Mouse (Mus musculus): ENCODE measurements around the gene Kif13a.

The Kif13a gene

DNA sequence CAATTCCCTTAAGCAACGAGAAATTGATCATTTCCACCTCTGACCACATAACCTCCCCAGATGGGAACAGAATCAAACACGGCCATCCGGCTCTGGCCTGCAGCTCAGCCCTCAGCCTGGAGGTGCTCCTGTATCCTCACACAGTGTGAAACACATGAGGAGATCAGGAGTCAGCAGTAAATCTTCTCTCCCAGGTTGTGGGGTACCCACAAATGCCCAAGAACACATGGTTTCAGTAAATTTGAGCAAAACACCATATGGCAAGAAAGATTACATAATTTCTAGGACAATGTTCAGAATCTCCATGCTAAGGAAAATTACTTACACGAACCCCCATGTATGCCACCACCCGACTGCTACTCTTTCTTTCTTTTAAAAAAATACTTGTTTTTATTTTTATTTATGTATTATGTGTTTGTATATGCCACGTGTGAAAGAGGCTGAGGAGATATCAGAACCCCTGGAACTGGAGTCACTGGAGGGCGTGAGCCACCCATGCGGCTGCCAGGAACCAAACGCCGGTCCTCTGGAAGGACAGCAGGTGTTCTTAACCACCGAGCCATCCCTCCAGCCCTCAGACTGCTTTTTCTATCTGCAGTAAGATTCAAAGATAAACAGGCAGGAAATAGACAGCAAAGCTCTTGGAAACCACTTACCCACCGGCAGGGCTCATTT is 85.0 kb downstream of the Kif13a start:
- no peak for DNase-seq (ENCODE audit: low read depth, low spot score)
- Histone ChIP-seq H3K27me3 (ENCODE audit: control insufficient read depth, insufficient read depth, low read length, poor library complexity, severe bottlenecking) (no peaks in the 10 kb centered on the region), H3K36me3 (ENCODE audit: control insufficient read depth, insufficient read depth, low read length, poor library complexity, severe bottlenecking) (no peaks in the 10 kb centered on the region)

DNA sequence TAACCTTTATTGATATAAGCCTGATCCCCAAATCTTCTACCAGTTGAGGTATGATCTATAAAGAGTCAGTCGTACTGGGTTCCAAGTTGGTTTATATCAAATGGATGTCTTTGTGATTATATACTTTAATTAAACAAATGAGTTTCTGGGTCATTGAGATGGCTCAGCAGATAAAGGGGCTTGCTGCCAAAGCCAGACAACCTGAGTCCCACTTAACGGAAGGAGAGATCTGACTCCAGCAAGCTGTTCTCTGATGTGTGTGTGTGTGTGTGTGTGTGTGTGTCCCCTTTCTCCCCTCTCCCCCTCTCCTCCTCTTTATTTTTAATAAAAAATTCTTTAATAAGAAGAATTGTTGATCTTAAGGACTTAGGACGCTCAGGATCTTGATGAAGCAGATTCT is 86.0 kb downstream of the Kif13a start:
- DNase-seq (ENCODE audit: low read depth, low spot score) = no peak
- H3K36me3 ChIP-seq (ENCODE audit: control insufficient read depth, insufficient read depth, low read length, poor library complexity, severe bottlenecking) = no peaks in the 10 kb centered on the region
- H3K27me3 ChIP-seq (ENCODE audit: control insufficient read depth, insufficient read depth, low read length, poor library complexity, severe bottlenecking) = no peaks in the 10 kb centered on the region

DNA sequence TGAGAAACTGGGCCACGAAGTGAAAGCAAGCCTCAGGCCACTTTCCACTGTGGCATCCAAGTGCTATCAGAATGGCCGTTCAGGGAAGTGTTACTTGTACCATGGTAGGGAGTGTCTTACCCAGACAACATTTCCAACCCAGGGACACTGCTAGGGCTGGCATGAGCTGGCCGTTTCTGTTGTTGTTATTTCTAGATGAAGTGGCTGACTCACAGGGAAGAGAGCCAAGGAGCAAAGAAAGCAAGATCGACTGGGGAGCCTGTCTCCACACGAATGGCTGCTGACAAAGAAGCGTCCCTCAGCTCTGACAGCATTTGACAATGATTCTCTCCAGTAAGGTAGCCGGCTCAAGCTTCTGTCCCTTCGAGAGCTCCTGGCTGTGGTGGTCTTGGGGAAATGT is 87.5 kb downstream of the Kif13a start:
- DNase-seq (ENCODE audit: low read depth, low spot score) = no peak
- H3K36me3 ChIP-seq (ENCODE audit: control insufficient read depth, insufficient read depth, low read length, poor library complexity, severe bottlenecking) = no peaks in the 10 kb centered on the region

DNA sequence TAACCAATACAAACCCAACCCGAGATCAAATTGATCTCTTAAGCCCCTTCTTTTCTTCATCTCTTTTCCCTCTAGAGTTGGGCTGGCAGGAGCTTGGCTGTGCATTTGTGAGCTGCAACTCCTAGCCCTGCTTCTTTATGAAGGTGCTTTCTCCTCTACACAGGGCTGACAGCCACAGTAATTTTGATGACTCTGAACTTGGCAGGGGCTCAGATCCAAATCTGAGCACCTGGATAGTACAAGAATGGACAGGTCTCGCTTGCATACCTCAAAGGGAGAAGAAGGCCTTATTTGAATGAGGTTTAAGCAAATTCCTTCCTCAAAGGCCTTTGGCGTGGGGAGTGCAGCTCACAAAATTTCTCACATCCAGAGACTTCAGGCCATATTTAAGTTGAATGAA is 88.0 kb downstream of the Kif13a start:
- Histone ChIP-seq H3K27me3 (ENCODE audit: control insufficient read depth, insufficient read depth, low read length, poor library complexity, severe bottlenecking) (no peaks in the 10 kb centered on the region), H3K36me3 (ENCODE audit: control insufficient read depth, insufficient read depth, low read length, poor library complexity, severe bottlenecking) (no peaks in the 10 kb centered on the region)
- no peak for DNase-seq (ENCODE audit: low read depth, low spot score)

More for the DNA sequence above, 87.5 kb downstream of the Kif13a start:
- no peaks in the 10 kb centered on the region for H3K27me3 ChIP-seq (ENCODE audit: control insufficient read depth, insufficient read depth, low read length, poor library complexity, severe bottlenecking)

DNA sequence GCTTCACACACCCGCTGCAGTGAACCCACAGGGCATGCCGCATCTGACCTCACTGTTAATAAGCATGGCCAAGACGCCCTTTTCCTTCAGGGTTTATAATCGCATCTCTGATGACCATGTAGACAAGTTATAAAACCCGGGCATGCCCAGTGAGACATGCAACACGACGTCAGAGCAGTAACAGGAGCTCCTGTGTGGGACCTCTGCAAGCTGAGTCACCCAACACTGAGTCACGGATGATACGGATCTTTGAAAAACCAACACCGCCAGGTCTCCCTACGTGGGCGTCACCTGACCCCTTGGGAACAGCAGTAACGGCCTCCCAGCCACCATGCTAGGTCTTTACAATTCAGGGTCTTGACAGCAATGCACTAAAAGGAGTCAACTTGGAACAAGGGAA is 89.0 kb downstream of the Kif13a start:
- DNase-seq (ENCODE audit: low read depth, low spot score) = no peak
- Histone ChIP-seq H3K36me3 (ENCODE audit: control insufficient read depth, insufficient read depth, low read length, poor library complexity, severe bottlenecking) (no peaks in the 10 kb centered on the region), H3K27me3 (ENCODE audit: control insufficient read depth, insufficient read depth, low read length, poor library complexity, severe bottlenecking) (no peaks in the 10 kb centered on the region)

DNA sequence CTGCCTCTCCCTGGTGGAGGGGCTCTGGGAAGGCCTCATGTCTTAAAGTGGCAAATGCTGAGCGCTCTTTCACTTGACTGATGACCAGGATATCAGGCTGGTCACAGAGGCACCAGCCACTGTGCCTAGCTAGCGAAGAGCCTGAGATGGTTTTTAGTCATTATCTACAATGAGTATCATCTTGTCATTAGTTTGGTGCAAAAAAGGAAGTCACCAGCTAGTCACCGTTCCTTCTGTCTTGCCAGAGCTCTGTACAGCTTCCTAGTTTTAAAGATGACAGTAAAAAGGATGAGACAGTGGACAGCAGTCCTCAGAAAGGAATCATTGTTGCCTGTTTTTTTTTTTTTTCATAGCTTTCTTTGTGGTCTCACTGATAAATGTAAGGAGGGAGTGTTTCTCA is 90.4 kb downstream of the Kif13a start:
- no peaks in the 10 kb centered on the region for H3K36me3 ChIP-seq (ENCODE audit: control insufficient read depth, insufficient read depth, low read length, poor library complexity, severe bottlenecking)
- H3K27me3 ChIP-seq (ENCODE audit: control insufficient read depth, insufficient read depth, low read length, poor library complexity, severe bottlenecking) = no peaks in the 10 kb centered on the region
- DNase-seq (ENCODE audit: low read depth, low spot score) = no peak

DNA sequence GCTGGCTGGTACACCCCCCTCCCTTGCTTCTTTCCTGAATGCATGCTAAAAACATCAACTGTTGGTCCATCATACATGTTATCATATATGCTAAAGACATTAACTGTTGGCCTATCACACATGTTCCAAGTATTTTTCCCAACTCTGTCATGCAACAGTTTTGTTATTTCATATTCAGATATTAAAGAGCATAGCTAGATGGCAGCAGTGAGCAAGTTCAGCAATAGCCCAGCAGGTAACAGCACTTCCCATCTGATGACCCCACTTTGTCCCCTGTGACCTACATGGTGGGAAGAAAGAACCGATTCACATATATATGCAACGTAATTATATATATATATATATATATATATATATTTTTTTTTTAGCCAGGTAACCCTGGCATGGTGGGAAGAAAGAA is 91.1 kb downstream of the Kif13a start:
- peak; percentile 29 for DNase-seq (ENCODE audit: low read depth, low spot score)
- Histone ChIP-seq H3K27me3 (ENCODE audit: control insufficient read depth, insufficient read depth, low read length, poor library complexity, severe bottlenecking) (no peaks in the 10 kb centered on the region), H3K36me3 (ENCODE audit: control insufficient read depth, insufficient read depth, low read length, poor library complexity, severe bottlenecking) (no peaks in the 10 kb centered on the region)

DNA sequence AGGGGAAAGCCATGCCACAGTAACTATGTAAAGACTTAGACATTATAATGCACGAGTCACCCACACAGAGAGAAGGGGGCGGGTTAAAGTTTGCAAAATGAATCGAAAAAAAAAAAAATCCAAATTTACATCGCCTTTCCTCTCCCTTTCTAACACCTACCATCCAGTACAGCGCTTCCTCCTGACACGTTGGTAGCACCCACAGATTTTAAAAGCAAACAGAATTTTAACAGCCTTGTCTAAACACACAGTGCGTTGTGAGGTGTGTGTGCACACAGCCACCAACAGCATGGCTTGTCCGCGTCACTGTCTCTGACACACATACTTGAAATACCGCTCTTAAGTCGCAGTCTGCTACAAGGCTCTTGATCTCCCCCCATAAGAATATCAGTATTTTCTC is 94.3 kb downstream of the Kif13a start:
- Histone ChIP-seq H3K27me3 (ENCODE audit: control insufficient read depth, insufficient read depth, low read length, poor library complexity, severe bottlenecking) (no peaks in the 10 kb centered on the region; the same call in 1 of the 2 replicates), H3K36me3 (ENCODE audit: control insufficient read depth, insufficient read depth, low read length, poor library complexity, severe bottlenecking) (no peaks in the 10 kb centered on the region)
- no peak for DNase-seq (ENCODE audit: low read depth, low spot score)

DNA sequence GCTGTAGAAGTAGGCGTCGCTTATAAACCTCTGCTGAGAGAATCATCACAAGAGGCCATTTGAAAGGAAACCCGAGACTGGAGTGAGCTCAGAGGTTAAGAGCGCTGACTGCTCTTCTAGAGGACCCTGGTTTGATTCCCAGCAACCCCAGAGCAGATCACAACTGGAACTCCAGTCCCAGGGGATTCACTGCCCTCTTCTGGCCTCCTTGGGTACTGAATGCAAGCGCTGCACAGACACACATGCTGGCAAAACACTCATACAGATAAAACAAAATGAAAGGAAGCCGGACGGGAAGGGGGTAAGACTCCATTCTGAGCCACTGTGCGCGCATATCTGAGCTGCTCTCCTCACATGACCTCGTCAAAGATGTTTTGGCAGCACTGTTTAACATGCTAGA is 94.9 kb downstream of the Kif13a start:
- no peaks in the 10 kb centered on the region for H3K36me3 ChIP-seq (ENCODE audit: control insufficient read depth, insufficient read depth, low read length, poor library complexity, severe bottlenecking)
- DNase-seq (ENCODE audit: low read depth, low spot score) = no peak
- H3K27me3 ChIP-seq (ENCODE audit: control insufficient read depth, insufficient read depth, low read length, poor library complexity, severe bottlenecking) = no peaks in the 10 kb centered on the region; the same call in 1 of the 2 replicates

DNA sequence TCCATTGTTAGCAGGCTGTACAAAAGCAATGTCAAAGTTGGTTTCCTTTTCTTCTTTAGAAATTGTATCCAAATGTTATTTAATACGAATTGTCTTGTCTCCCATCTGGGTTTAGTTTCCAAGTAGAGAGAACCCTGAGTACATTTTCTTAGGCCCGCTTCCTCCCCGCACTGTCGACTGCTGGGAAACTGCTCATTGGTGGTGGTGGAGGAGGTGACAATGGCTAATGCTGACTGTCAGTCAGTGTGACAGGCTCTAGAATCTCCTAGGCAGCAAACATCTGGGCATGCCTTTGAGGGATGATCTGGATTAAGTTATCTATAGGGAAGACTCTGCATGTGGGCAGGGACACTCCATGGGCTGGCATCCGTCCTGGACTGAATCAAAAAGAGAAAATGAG is 96.1 kb downstream of the Kif13a start:
- H3K36me3 ChIP-seq (ENCODE audit: control insufficient read depth, insufficient read depth, low read length, poor library complexity, severe bottlenecking) = no peaks in the 10 kb centered on the region
- no peaks in the 10 kb centered on the region; the same call in 1 of the 2 replicates for H3K27me3 ChIP-seq (ENCODE audit: control insufficient read depth, insufficient read depth, low read length, poor library complexity, severe bottlenecking)
- no peak for DNase-seq (ENCODE audit: low read depth, low spot score)

DNA sequence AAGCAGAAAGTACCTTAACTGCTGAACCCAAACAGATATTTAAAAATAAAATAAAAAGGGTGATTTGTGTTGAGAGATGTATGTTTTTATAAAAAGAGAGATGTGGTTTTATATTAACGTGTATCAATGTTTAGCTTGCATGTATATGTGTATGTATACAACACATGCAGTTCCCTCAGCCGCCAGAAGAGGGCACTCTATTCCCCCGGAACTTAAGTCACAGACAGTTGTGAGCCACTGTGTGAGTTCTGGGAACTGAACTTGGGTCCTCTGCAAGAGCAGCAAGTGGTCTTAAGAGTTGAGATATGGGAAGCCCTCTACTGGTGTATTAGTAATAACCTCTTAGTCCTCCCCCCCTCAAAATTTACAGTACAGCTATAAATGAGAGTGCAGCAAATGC is 96.7 kb downstream of the Kif13a start:
- DNase-seq (ENCODE audit: low read depth, low spot score) = peak; percentile 52
- Histone ChIP-seq H3K27me3 (ENCODE audit: control insufficient read depth, insufficient read depth, low read length, poor library complexity, severe bottlenecking) (no peaks in the 10 kb centered on the region; the same call in 1 of the 2 replicates), H3K36me3 (ENCODE audit: control insufficient read depth, insufficient read depth, low read length, poor library complexity, severe bottlenecking) (no peaks in the 10 kb centered on the region)

DNA sequence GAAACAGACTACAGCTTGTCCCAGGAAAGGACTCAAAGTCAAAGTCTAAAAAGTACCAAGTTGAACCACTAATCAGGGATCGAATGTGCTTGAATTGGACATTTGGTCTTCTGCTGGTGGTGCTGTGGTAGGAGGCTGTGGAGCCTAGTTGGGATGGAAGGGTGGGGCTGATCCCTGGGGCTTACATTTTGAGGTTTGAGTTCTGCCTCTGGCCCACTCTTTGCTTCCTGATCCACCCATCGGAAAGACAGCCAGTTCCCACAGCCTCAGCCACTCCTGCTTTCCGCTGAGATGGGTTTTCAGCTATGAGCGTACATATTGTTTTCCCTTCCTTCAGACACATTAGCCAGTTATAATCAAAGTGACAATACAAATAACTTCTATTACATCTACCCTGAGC is 106.4 kb downstream of the Kif13a start:
- H3K27me3 ChIP-seq (ENCODE audit: control insufficient read depth, insufficient read depth, low read length, poor library complexity, severe bottlenecking) = no peaks in the 10 kb centered on the region
- DNase-seq (ENCODE audit: low read depth, low spot score) = no peak
- H3K36me3 ChIP-seq (ENCODE audit: control insufficient read depth, insufficient read depth, low read length, poor library complexity, severe bottlenecking) = no peaks in the 10 kb centered on the region

DNA sequence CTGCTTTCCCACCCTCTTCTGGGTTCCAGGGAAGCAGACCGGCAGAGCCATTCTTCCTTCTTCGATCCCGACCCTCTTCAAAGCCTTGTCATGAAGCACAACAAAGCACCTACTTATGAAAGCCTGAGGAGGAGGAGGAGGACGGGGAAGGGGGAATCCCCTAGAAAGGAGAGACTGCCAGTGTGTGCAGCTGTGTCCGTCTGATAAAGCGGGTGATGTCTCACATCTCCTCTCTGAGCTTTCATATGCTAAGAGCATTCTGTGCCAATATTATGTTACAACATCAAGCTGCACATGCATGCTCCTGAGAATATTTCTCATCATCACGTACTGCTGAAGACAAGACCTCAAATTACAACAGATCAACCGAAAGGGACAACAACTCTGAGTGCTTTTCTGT is 107.5 kb downstream of the Kif13a start:
- Histone ChIP-seq H3K27me3 (ENCODE audit: control insufficient read depth, insufficient read depth, low read length, poor library complexity, severe bottlenecking) (no peaks in the 10 kb centered on the region), H3K36me3 (ENCODE audit: control insufficient read depth, insufficient read depth, low read length, poor library complexity, severe bottlenecking) (no peaks in the 10 kb centered on the region)
- DNase-seq (ENCODE audit: low read depth, low spot score) = no peak

DNA sequence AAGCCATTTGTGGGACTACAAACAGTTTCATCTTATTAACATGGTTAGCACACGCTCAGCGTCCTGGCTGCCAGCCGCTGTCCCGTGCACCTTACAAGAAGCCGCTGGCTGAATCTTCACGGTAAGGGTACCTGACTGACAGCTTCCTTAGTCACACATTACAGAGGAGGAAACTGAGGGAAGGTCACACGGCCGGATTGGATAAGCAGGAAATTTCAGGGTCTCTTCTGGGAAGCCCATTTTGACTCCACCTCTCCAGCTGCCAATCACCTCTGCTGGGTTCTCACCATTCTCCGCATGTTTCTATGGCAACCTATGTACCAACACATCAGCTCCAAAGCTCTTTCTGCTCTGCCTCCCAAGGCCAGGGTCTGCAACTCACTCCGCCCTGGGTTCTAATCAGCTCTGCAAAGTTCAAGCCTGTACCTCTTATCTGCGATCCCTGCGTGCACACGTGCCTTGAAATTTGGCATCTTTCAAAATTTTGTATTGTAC is 109.9 kb downstream of the Kif13a start:
- Histone ChIP-seq H3K27me3 (ENCODE audit: control insufficient read depth, insufficient read depth, low read length, poor library complexity, severe bottlenecking) (no peaks in the 10 kb centered on the region), H3K36me3 (ENCODE audit: control insufficient read depth, insufficient read depth, low read length, poor library complexity, severe bottlenecking) (no peaks in the 10 kb centered on the region)
- DNase-seq (ENCODE audit: low read depth, low spot score) = no peak

DNA sequence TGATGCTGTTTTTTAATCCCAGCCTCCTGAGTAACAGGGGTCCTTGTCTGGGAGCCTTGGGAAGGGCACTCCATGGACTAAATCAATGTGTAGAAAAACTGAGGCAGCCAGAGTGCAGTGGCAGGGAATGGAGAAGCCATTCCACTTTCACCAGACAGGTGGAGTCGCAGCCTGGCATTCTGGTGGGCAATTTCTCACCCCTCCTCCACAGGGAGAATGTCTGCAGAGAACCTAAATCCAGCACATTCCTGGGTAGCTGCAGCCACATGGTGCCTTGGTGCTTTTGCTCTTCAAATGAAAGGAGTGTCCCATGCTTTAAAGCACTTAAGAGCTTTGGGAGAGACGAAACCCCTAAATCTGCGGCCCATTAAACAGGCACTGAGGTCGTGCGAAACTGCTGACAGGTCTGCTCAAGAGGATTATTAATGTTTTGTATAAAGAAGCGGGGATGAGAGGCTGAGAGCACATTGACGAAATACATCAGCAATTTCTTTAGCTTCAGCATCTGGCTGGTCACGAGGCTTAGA is 110.4 kb downstream of the Kif13a start:
- H3K27me3 ChIP-seq (ENCODE audit: control insufficient read depth, insufficient read depth, low read length, poor library complexity, severe bottlenecking) = no peaks in the 10 kb centered on the region
- DNase-seq (ENCODE audit: low read depth, low spot score) = no peak
- no peaks in the 10 kb centered on the region for H3K36me3 ChIP-seq (ENCODE audit: control insufficient read depth, insufficient read depth, low read length, poor library complexity, severe bottlenecking)

DNA sequence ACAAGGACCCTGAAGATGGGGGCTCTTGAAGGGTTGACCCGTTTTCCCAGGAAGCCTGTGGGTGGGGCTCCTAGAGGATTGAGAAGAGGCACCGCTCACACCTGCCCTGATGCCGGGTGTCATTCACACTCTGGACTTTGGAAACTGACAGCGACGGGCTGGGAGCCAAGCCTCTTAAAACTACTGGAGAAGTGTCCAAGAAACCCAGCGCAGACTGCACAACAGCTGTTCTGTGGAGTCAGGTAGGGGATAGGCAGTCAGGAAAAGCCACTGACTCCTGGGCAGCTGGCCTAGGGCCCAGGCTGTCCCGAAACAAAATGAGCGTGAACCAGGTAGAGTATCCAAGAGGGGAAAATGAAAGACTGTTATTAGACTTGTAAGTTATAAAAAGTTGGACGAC is 111.3 kb downstream of the Kif13a start:
- Histone ChIP-seq H3K36me3 (ENCODE audit: control insufficient read depth, insufficient read depth, low read length, poor library complexity, severe bottlenecking) (no peaks in the 10 kb centered on the region), H3K27me3 (ENCODE audit: control insufficient read depth, insufficient read depth, low read length, poor library complexity, severe bottlenecking) (no peaks in the 10 kb centered on the region)
- no peak for DNase-seq (ENCODE audit: low read depth, low spot score)
